Comparison of ENCODE assay signal across 7 mouse cellular contexts in genomic region chr6:8735657-8736492, GRCm38 (mm10). TPM values are rescaled to one million over a fixed set of nuclear protein-coding genes. Genes with fewer than 3 reads are reported as not detected.
DNase-seq lines count a peak whose midpoint lies in the region; ATAC-seq and TF ChIP-seq lines count a peak whose summit lies in the region.

No protein-coding gene starts in this region.

- no peak overlapping the region for H3K4me3 ChIP-seq in intestine, embryonic 14.5 days (ENCODE audit: low read depth, low read length)
- no peak overlapping the region for H3K4me3 ChIP-seq in midbrain, embryonic 11.5 days (ENCODE audit: low read depth, low read length)
- no peak overlapping the region for H3K4me3 ChIP-seq in small intestine, adult 2 months (ENCODE audit: low read depth, low read length)

- peak; percentile 40 for DNase-seq in ZHBTc4 (ENCODE audit: low read depth, low spot score)
- DNase-seq in cerebellum, adult 9-10 months, result peak; percentile 79
- peak; percentile 38 to 71 for DNase-seq in frontal cortex, postnatal 14 days (ENCODE audit: low spot score in 2 of 2)
- peak; percentile 76 for DNase-seq in intestine, embryonic 14.5 days (ENCODE audit: low spot score)
- peak; percentile 35 to 51 for DNase-seq in left cerebral cortex, adult 8-10 months (ENCODE audit: low spot score in 2 of 2)
- DNase-seq in midbrain, embryonic 11.5 days (ENCODE audit: low spot score, missing footprints), result peak; percentile 95

- H3K9ac ChIP-seq in intestine, embryonic 14.5 days (ENCODE audit: low read length), result no peak overlapping the region
- H3K9ac ChIP-seq in midbrain, embryonic 11.5 days (ENCODE audit: low read length), result no peak overlapping the region

- H3K4me2 ChIP-seq in intestine, embryonic 14.5 days (ENCODE audit: low read length), result no peak overlapping the region
- no peak overlapping the region for H3K4me2 ChIP-seq in midbrain, embryonic 11.5 days

- TF ChIP-seq POLR2A in small intestine, adult 2 months (IDR thresholded peaks at IDR 0.05; ENCODE audit: low read depth, low read length), result no peak

- WGBS in intestine, embryonic 14.5 days, result 57% methylated on average over 8 of the region's 8 CpGs
- WGBS in midbrain, embryonic 11.5 days, result 67% methylated on average over 8 of the region's 8 CpGs
- WGBS in small intestine, adult 2 months, result 57% methylated on average over 8 of the region's 8 CpGs

- H3K4me1 ChIP-seq in intestine, embryonic 14.5 days (replicated peaks; ENCODE audit: control insufficient read depth, insufficient read depth, low read length), result 0 out of 2 replicates have a peak, but pooled peaks cover 3% of the 10 kb centered on the region
- H3K4me1 ChIP-seq in midbrain, embryonic 11.5 days (ENCODE audit: control insufficient read depth, insufficient read depth, low read length), result no peaks in the 10 kb centered on the region; the same call in 1 of the 2 replicates
- no peaks in the 10 kb centered on the region for H3K4me1 ChIP-seq in small intestine, adult 2 months (ENCODE audit: control insufficient read depth, insufficient read depth, insufficient read length, low read length)

- no peaks in the 10 kb centered on the region for H3K27me3 ChIP-seq in intestine, embryonic 14.5 days (replicated peaks; ENCODE audit: control insufficient read depth, insufficient read depth, low read length)
- H3K27me3 ChIP-seq in midbrain, embryonic 11.5 days (ENCODE audit: control insufficient read depth, insufficient read depth, low read length), result no peaks in the 10 kb centered on the region
- no peaks in the 10 kb centered on the region for H3K27me3 ChIP-seq in small intestine, adult 2 months (ENCODE audit: control insufficient read depth, insufficient read depth, low read length)

- H3K27ac ChIP-seq in intestine, embryonic 14.5 days (ENCODE audit: low read depth), result no peak overlapping the region
- H3K27ac ChIP-seq in midbrain, embryonic 11.5 days (ENCODE audit: low read depth, low read length), result no peak overlapping the region
- no peak overlapping the region for H3K27ac ChIP-seq in small intestine, adult 2 months (ENCODE audit: insufficient read depth, low read depth, low read length)

- ATAC-seq in intestine, embryonic 14.5 days (replicated peaks; ENCODE audit: low FRiP score, low TSS enrichment, low read depth), result no peak; the same call in 1 of the 2 replicates
- peak; percentile 88 for ATAC-seq in midbrain, embryonic 11.5 days (ENCODE audit: low FRiP score)

- no peaks in the 10 kb centered on the region for H3K36me3 ChIP-seq in intestine, embryonic 14.5 days (ENCODE audit: control insufficient read depth, insufficient read depth, low read length)
- no peaks in the 10 kb centered on the region for H3K36me3 ChIP-seq in midbrain, embryonic 11.5 days (ENCODE audit: control insufficient read depth, insufficient read depth, low read length)
- H3K36me3 ChIP-seq in small intestine, adult 2 months (ENCODE audit: control insufficient read depth, insufficient read depth, low read length), result no peaks in the 10 kb centered on the region

- no peaks in the 10 kb centered on the region for H3K9me3 ChIP-seq in intestine, embryonic 14.5 days (ENCODE audit: control insufficient read depth, low read length)
- H3K9me3 ChIP-seq in midbrain, embryonic 11.5 days (ENCODE audit: control insufficient read depth, low read length), result no peaks in the 10 kb centered on the region

- TF ChIP-seq CTCF in small intestine, adult 2 months (IDR thresholded peaks at IDR 0.05; ENCODE audit: extremely low read depth, insufficient read length, insufficient replicate concordance, low read depth, low read length), result peak; percentile 58; the same call in 1 of the 2 replicates

RNA-seq across cellular contexts. Expression of gene Ica1, which starts 42.4 kb away (rescaled TPM):
- 16.0 and 18.6 TPM in 2 replicates for polyA plus RNA-seq in intestine, embryonic 14.5 days (2014; fragmentation: Nextera tagmentation; extraction: Ambion mirVana)
- total RNA-seq in left cerebral cortex, adult 8-10 months (2022), result 10 to 100 TPM; 61.4 to 71.1 (median 66.2) TPM
- 15.9 and 18.7 TPM in 2 replicates for polyA plus RNA-seq in midbrain, embryonic 11.5 days (2014; fragmentation: Nextera tagmentation; extraction: Ambion mirVana)
- polyA plus RNA-seq in small intestine, adult 2 months (2012; rRNA removed), result 1.3 and 1.5 TPM in 2 replicates

Comparison
In these comparisons a context has a peak if more than half of its experiments do, and no peak if none do; other contexts are left out.
1. DNase-seq: peak in every context shown above with its lines; median percentile 95 in midbrain, embryonic 11.5 days; 79 in cerebellum, adult 9-10 months; 76 in intestine, embryonic 14.5 days; 54 in frontal cortex, postnatal 14 days; 43 in left cerebral cortex, adult 8-10 months; 40 in ZHBTc4.